Mouse (Mus musculus) G1E (cell line): ENCODE measurements around the gene Gm49383.

Experiments
- CTCF ChIP-seq: IDR thresholded peaks from 2 replicates; pipeline ENCODE4 v1.5.1; 2012; ENCODE audit warnings: low read depth, low read length, inconsistent platforms, mixed read lengths
- GATA1 ChIP-seq: IDR thresholded peaks from 2 replicates; pipeline ENCODE4 v1.6.1; 2012; ENCODE audit warnings: borderline replicate concordance, low read length, inconsistent platforms, mixed read lengths
- GATA2 ChIP-seq: IDR thresholded peaks from 2 replicates; pipeline ENCODE4 v1.6.1; 2012; ENCODE audit warnings: low read depth, low read length, inconsistent platforms, borderline replicate concordance
- POLR2AphosphoS5 ChIP-seq: IDR thresholded peaks from 2 replicates; pipeline ENCODE4 v1.6.1; 2012; ENCODE audit warnings: low read depth, low read length, inconsistent platforms; ENCODE audit not compliant: insufficient replicate concordance
- TAL1 ChIP-seq: conservative IDR thresholded peaks from 2 replicates; pipeline ENCODE4 v1.6.1; 2012; ENCODE audit warnings: low read depth, low read length, inconsistent platforms, mixed read lengths

DNA sequence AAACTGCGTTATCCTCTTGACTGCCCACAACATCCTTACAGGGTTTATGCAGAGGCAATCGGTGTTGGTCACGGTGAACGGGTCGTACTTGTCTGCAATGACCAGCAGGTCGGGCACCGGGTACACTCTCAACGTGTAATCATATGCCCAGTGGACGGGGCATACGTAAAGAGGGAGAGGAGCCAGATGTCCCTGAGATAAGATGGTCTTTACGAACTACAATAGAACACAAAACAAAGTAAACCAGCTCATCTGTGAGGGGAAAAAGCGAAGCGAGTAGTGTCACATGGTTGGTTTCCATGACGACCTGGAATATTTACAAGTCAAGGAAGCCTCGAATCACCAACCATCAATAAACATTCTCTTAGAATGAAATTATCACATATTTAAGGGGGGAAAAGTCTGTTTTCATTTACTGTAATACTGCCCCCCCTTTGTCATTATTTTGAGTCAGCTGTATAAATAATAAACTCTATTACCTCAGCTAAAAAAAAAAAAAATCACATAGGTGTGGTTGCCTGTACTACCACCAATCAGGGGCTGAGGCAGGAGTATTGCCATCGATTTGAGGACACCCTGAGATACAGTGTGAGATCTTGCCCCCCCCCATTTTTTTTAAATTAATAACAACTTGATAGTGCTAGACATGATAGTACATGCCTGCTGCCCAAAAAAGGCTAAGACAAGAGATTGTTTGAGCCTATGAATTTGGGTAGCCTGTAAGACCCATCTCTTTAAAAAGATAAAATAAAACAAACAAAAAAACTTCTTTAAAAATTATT lies 7.3 kb upstream of the Gm49383 start, which contains the start of gene Gm49384:
- TF ChIP-seq CTCF (no peak), GATA1 (no peak), GATA2 (no peak), TAL1 (no peak), POLR2AphosphoS5 (no peak)
